8 mouse cellular contexts compared by ENCODE assay signal in the genomic region with DNA sequence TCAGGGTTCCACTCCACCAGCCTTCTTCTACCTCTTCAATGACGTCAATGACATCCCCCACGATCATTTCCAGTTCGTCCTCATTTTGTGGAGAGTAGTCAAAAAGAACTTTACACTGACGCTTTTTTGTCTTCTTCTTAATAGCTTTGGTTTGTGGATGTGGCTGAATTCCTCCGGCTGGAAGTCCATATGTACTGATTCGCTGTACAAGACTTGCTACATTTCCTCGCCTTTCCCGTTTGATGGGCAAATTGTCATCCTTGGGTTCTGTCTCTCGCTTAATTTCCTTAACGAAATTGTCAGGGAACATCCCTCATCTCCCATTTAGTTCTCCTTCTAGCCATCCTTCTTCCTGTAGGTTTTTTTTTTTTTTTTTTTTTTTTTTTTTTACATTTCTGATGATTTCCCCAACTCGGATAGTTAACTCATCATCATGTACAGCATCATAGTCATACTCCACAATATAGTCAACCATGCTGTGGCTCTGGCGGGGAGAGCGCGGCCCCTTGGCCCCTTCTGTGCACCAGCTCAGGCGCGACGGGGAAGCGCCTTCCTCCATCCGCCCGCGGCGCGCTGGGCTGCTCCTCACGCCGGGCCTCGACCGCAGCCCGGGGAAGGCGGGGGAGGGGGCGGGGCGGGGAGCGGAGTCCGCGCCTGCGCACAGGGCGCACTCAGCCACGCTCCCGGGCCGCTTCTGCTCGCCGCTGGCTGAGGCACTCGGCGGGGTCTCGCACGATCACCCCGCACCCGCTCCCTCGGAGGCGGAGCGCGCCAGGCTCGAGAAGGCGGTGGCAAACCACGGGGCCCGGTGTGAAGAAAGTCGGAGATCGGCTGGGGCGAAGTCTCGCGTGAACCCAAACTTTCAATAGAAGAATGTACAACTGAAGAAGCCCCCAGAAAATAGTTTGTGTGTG. TPM values are rescaled to one million over a fixed set of nuclear protein-coding genes. Genes with fewer than 3 reads are reported as not detected.
DNase-seq lines count a peak whose midpoint lies in the region; ATAC-seq and TF ChIP-seq lines count a peak whose summit lies in the region.

No protein-coding gene starts in this region.

- peak overlapping the region; percentile 82 for H3K27ac ChIP-seq in forebrain, embryonic 10.5 days
- 0 out of 2 replicates have a peak overlapping the region, but pooled peaks have one; percentile 22 for H3K27ac ChIP-seq in heart, embryonic 15.5 days
- no peak overlapping the region for H3K27ac ChIP-seq in liver, embryonic 16.5 days (ENCODE audit: low read length)
- 0 out of 2 replicates have a peak overlapping the region, but pooled peaks have one; percentile 46 for H3K27ac ChIP-seq in neural tube, embryonic 13.5 days (replicated peaks)
- peak overlapping the region; percentile 69 for H3K27ac ChIP-seq in stomach, postnatal 0 days (replicated peaks)

- 0 out of 2 replicates have a peak, but pooled peaks have one; percentile 40 for TF ChIP-seq POLR2A in brain, embryonic 14.5 days (IDR thresholded peaks at IDR 0.05; ENCODE audit: borderline replicate concordance, extremely low read depth, insufficient read depth, insufficient read length, poor library complexity, severe bottlenecking)

- peak overlapping the region; percentile 68 for H3K4me2 ChIP-seq in heart, embryonic 15.5 days
- peak overlapping the region; percentile 65 for H3K4me2 ChIP-seq in liver, embryonic 16.5 days (ENCODE audit: low read depth, low read length)
- H3K4me2 ChIP-seq in neural tube, embryonic 13.5 days: peak overlapping the region; percentile 62
- H3K4me2 ChIP-seq in stomach, postnatal 0 days (replicated peaks; ENCODE audit: low read depth): peak overlapping the region; percentile 59

- peaks cover 13% of the 10 kb centered on the region for H3K4me1 ChIP-seq in forebrain, embryonic 10.5 days
- H3K4me1 ChIP-seq in heart, embryonic 15.5 days (replicated peaks): peaks cover 4% of the 10 kb centered on the region; the same call in 1 of the 2 replicates
- no peaks in the 10 kb centered on the region for H3K4me1 ChIP-seq in liver, embryonic 16.5 days (ENCODE audit: control insufficient read depth, low read depth, low read length)
- peaks cover 10% of the 10 kb centered on the region for H3K4me1 ChIP-seq in neural tube, embryonic 13.5 days (replicated peaks)
- no peaks in the 10 kb centered on the region for H3K4me1 ChIP-seq in stomach, postnatal 0 days (replicated peaks; ENCODE audit: control insufficient read depth, insufficient read depth)

- peaks cover 51% of the 10 kb centered on the region for H3K27me3 ChIP-seq in forebrain, embryonic 10.5 days (ENCODE audit: poor library complexity, severe bottlenecking)
- H3K27me3 ChIP-seq in heart, embryonic 15.5 days: no peaks in the 10 kb centered on the region
- H3K27me3 ChIP-seq in liver, embryonic 16.5 days (ENCODE audit: control insufficient read depth, insufficient read depth, low read depth, low read length): no peaks in the 10 kb centered on the region
- peaks cover 4% of the 10 kb centered on the region for H3K27me3 ChIP-seq in neural tube, embryonic 13.5 days
- H3K27me3 ChIP-seq in stomach, postnatal 0 days (ENCODE audit: control insufficient read depth, insufficient read depth, low read length): no peaks in the 10 kb centered on the region

- TF ChIP-seq EP300 in stomach, postnatal 0 days (optimal IDR thresholded peaks at IDR 0.05): no peak

- no peak for TF ChIP-seq CTCF in brain, embryonic 14.5 days (IDR thresholded peaks at IDR 0.05; ENCODE audit: borderline replicate concordance, extremely low read depth, insufficient read depth, insufficient read length)
- TF ChIP-seq CTCF in stomach, postnatal 0 days (IDR thresholded peaks at IDR 0.05; ENCODE audit: low read depth): peak; percentile 5; the same call in 1 of the 2 replicates

- 5% methylated on average over 60 of the region's 60 CpGs for WGBS in forebrain, embryonic 10.5 days
- WGBS in heart, embryonic 15.5 days: 8% methylated on average over 60 of the region's 60 CpGs
- whole genome bisulfite sequencing in liver, embryonic 16.5 days (ENCODE audit: insufficient replicate concordance): 5% methylated on average over 59 of the region's 60 CpGs
- 5% methylated on average over 59 of the region's 60 CpGs for WGBS in neural tube, embryonic 13.5 days
- whole genome bisulfite sequencing in stomach, postnatal 0 days: 8% methylated on average over 59 of the region's 60 CpGs

- H3K4me3 ChIP-seq in forebrain, embryonic 10.5 days: peak overlapping the region; percentile 54
- peak overlapping the region; percentile 48 for H3K4me3 ChIP-seq in heart, embryonic 15.5 days
- peak overlapping the region; percentile 57 for H3K4me3 ChIP-seq in liver, embryonic 16.5 days (ENCODE audit: low read depth, low read length)
- peak overlapping the region; percentile 41 for H3K4me3 ChIP-seq in neural tube, embryonic 13.5 days
- peak overlapping the region; percentile 40 for H3K4me3 ChIP-seq in stomach, postnatal 0 days (ENCODE audit: low read depth, low read length)

- H3K9ac ChIP-seq in heart, embryonic 15.5 days: peak overlapping the region; percentile 60
- peak overlapping the region; percentile 48 for H3K9ac ChIP-seq in liver, embryonic 16.5 days (ENCODE audit: low read depth, low read length)
- H3K9ac ChIP-seq in neural tube, embryonic 13.5 days: peak overlapping the region; percentile 62
- peak overlapping the region; percentile 59 for H3K9ac ChIP-seq in stomach, postnatal 0 days (ENCODE audit: low read length)

- H3K9me3 ChIP-seq in forebrain, embryonic 10.5 days: no peaks in the 10 kb centered on the region
- H3K9me3 ChIP-seq in heart, embryonic 15.5 days (replicated peaks): no peaks in the 10 kb centered on the region
- H3K9me3 ChIP-seq in liver, embryonic 16.5 days (replicated peaks; ENCODE audit: control insufficient read depth, low read length): no peaks in the 10 kb centered on the region
- H3K9me3 ChIP-seq in neural tube, embryonic 13.5 days: no peaks in the 10 kb centered on the region
- H3K9me3 ChIP-seq in stomach, postnatal 0 days (ENCODE audit: control insufficient read depth, low read length): no peaks in the 10 kb centered on the region

- no peaks in the 10 kb centered on the region for H3K36me3 ChIP-seq in forebrain, embryonic 10.5 days (replicated peaks)
- no peaks in the 10 kb centered on the region for H3K36me3 ChIP-seq in heart, embryonic 15.5 days
- no peaks in the 10 kb centered on the region for H3K36me3 ChIP-seq in liver, embryonic 16.5 days (ENCODE audit: control insufficient read depth, insufficient read depth)
- H3K36me3 ChIP-seq in neural tube, embryonic 13.5 days: no peaks in the 10 kb centered on the region
- H3K36me3 ChIP-seq in stomach, postnatal 0 days (ENCODE audit: control insufficient read depth, insufficient read depth, low read length): no peaks in the 10 kb centered on the region

- ATAC-seq in CD4-positive, CD25-positive, alpha-beta regulatory T cell, adult 4 months: peak; percentile 93
- peak; percentile 99 for ATAC-seq in heart, embryonic 15.5 days (replicated peaks; ENCODE audit: insufficient number of reproducible peaks, insufficient read depth, low FRiP score, low read depth)
- ATAC-seq in liver, embryonic 16.5 days (ENCODE audit: low read depth): peak; percentile 92
- peak; percentile 94 for ATAC-seq in neural tube, embryonic 13.5 days (ENCODE audit: low read depth)
- ATAC-seq in stomach, postnatal 0 days (ENCODE audit: low FRiP score, low TSS enrichment): peak; percentile 94

- peak; percentile 93 for DNase-seq in brain, embryonic 14.5 days (ENCODE audit: low read depth)
- DNase-seq in forebrain, embryonic 10.5 days (ENCODE audit: extremely low spot score, low spot score): peak; percentile 82
- peak; percentile 88 for DNase-seq in kidney, postnatal 14 days
- DNase-seq in stomach, postnatal 0 days (ENCODE audit: low spot score): peak; percentile 91

RNA-seq across cellular contexts. Expression of a gene that starts 12.4 kb away (rescaled TPM):
- 1 to 10 TPM in 1 of 2 experiments, under 1 TPM in 1; 0.79 to 1.3 TPM for polyA plus RNA-seq in CD4-positive, CD25-positive, alpha-beta regulatory T cell, adult 4 months (2017; shearing (Covaris generic))
- 17.5 and 48.1 TPM in 2 replicates for polyA plus RNA-seq in brain, embryonic 14.5 days (2012; rRNA removed)
- 4.4 and 5.3 TPM in 2 replicates for polyA plus RNA-seq in forebrain, embryonic 10.5 days (2016; fragmentation: Nextera tagmentation; extraction: Ambion mirVana)
- 3.8 and 4.2 TPM in 2 replicates for polyA plus RNA-seq in heart, embryonic 15.5 days (2015; fragmentation: Nextera tagmentation; extraction: Ambion mirVana)
- 0.72 and 0.86 TPM in 2 replicates for polyA plus RNA-seq in liver, embryonic 16.5 days (2015; fragmentation: Nextera tagmentation; extraction: Ambion mirVana)
- 7.9 and 9.2 TPM in 2 replicates for polyA plus RNA-seq in neural tube, embryonic 13.5 days (2015; fragmentation: Nextera tagmentation; extraction: Ambion mirVana)
- 1.2 and 1.6 TPM in 2 replicates for polyA plus RNA-seq in stomach, postnatal 0 days (2015; fragmentation: Nextera tagmentation; extraction: Ambion mirVana)
